Mouse (Mus musculus) stomach, embryonic 15.5 days (tissue): ENCODE measurements around the gene Pde6c. TPM values are rescaled to one million over a fixed set of nuclear protein-coding genes. Genes with fewer than 3 reads are reported as not detected.

Experiments
- ATAC-seq: fragments of 200-750 bp; cut with Nextera tagmentation; 2 replicates; pipeline ENCODE4 v1.8.0; 2017; ENCODE audit warnings: low read depth, moderate number of reproducible peaks, moderate TSS enrichment; ENCODE audit not compliant: insufficient read depth, low FRiP score
- H3K27ac ChIP-seq: fragments of 300-500 bp; sonication (generic); 2 replicates; pipeline ENCODE4 v1.5.1; 2015; ENCODE audit warnings: mild to moderate bottlenecking, inconsistent platforms
- H3K27me3 ChIP-seq: fragments of 300-500 bp; sonication (generic); replicated peaks from 2 replicates; pipeline ENCODE4 v1.6.1; 2015; ENCODE audit warnings: inconsistent platforms
- H3K36me3 ChIP-seq: fragments of 300-500 bp; sonication (generic); 2 replicates; pipeline ENCODE4 v1.6.1; 2015; ENCODE audit warnings: inconsistent platforms
- H3K4me1 ChIP-seq: fragments of 300-500 bp; sonication (generic); 2 replicates; pipeline ENCODE4 v1.6.1; 2015; ENCODE audit warnings: inconsistent platforms
- H3K4me2 ChIP-seq: fragments of 300-500 bp; sonication (generic); 2 replicates; pipeline ENCODE4 v1.6.1; 2015; ENCODE audit warnings: mild to moderate bottlenecking, inconsistent platforms
- H3K4me3 ChIP-seq: fragments of 300-500 bp; sonication (generic); replicated peaks from 2 replicates; pipeline ENCODE4 v1.5.1; 2015; ENCODE audit warnings: inconsistent platforms
- H3K9ac ChIP-seq: fragments of 300-500 bp; sonication (generic); 2 replicates; pipeline ENCODE4 v1.6.1; 2015; ENCODE audit warnings: inconsistent platforms
- H3K9me3 ChIP-seq: fragments of 300-500 bp; sonication (generic); 2 replicates; pipeline ENCODE4 v1.6.1; 2016; ENCODE audit warnings: inconsistent platforms
- WGBS: fragments of 180-500 bp; shearing (Covaris S2); methylation state at CpG from one replicate; pipeline ENCODE4 v1.1.7; 2015; 5-methylcytosine and 5-hydroxymethylcytosine counted together
- polyA plus RNA-seq: library from polyadenylated mRNA; unstranded; fragments of >200 nt; fragmentation: Nextera tagmentation; extraction: Ambion mirVana; gene quantifications from 2 replicates; pipeline ENCODE4 v1.2.1, GENCODE M21; 2015

Gene Pde6c
- polyA plus RNA-seq, 1 experiment from 2014 or later: 0.71 TPM

GRCm38 (mm10) chr19:38161648-38162354 lies 29.2 kb downstream of the Pde6c start:
- H3K9me3 ChIP-seq: no peaks in the 10 kb centered on the region
- no peaks in the 10 kb centered on the region for H3K4me1 ChIP-seq
- H3K4me3 ChIP-seq: no peak overlapping the region
- ATAC-seq: no peak
- 66% methylated on average over 21 of the region's 21 CpGs for WGBS
- no peak overlapping the region for H3K9ac ChIP-seq
- H3K27me3 ChIP-seq: no peaks in the 10 kb centered on the region
- no peaks in the 10 kb centered on the region for H3K36me3 ChIP-seq
- no peak overlapping the region for H3K27ac ChIP-seq
- no peak overlapping the region for H3K4me2 ChIP-seq

GRCm38 (mm10) chr19:38164633-38165032 lies 32.1 kb downstream of the Pde6c start:
- Histone ChIP-seq H3K4me2 (no peak overlapping the region), H3K9me3 (no peaks in the 10 kb centered on the region), H3K27me3 (no peaks in the 10 kb centered on the region), H3K4me3 (no peak overlapping the region), H3K36me3 (no peaks in the 10 kb centered on the region), H3K4me1 (no peaks in the 10 kb centered on the region), H3K9ac (no peak overlapping the region), H3K27ac (no peak overlapping the region)
- WGBS: 46% methylated on average over 2 of the region's 2 CpGs
- ATAC-seq: no peak

DNA sequence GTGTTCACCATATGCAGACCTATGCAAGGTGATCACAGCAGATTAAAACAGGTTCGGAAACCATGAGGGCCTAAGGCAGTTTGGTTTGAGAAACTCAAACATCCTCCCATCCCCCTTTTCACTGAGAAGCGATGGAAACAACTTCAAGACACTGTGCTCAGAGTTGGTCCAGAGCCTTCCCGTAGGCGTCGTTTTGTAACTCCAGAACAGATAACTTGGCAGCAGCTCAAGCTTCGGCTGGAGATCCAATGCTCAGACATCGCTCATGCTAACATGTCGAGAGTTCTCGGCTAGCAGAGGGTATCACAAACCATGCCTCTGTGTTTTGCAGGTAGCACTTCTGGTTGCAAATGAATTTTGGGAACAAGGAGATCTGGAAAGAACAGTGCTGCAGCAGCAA lies 47.1 kb downstream of the Pde6c start:
- H3K36me3 ChIP-seq: 0 out of 2 replicates have a peak, but pooled peaks cover 4% of the 10 kb centered on the region
- no peak overlapping the region for H3K4me2 ChIP-seq
- H3K4me3 ChIP-seq: no peak overlapping the region
- no peak overlapping the region for H3K27ac ChIP-seq
- no peaks in the 10 kb centered on the region for H3K4me1 ChIP-seq
- no peaks in the 10 kb centered on the region for H3K27me3 ChIP-seq
- no peak for ATAC-seq
- H3K9me3 ChIP-seq: no peaks in the 10 kb centered on the region
- H3K9ac ChIP-seq: no peak overlapping the region
- WGBS: 84% methylated on average over 9 of the region's 9 CpGs

GRCm38 (mm10) chr19:38186631-38187344 lies 54.2 kb downstream of the Pde6c start:
- Histone ChIP-seq H3K9ac (no peak overlapping the region), H3K36me3 (peaks cover 12% of the 10 kb centered on the region; the same call in 1 of the 2 replicates), H3K4me1 (no peaks in the 10 kb centered on the region), H3K27me3 (no peaks in the 10 kb centered on the region), H3K9me3 (no peaks in the 10 kb centered on the region), H3K27ac (no peak overlapping the region), H3K4me3 (no peak overlapping the region), H3K4me2 (no peak overlapping the region)
- WGBS: 80% methylated on average over 5 of the region's 5 CpGs
- no peak for ATAC-seq

GRCm38 (mm10) chr19:38187345-38187680 lies 54.7 kb downstream of the Pde6c start:
- Histone ChIP-seq H3K27ac (no peak overlapping the region), H3K9me3 (no peaks in the 10 kb centered on the region), H3K27me3 (no peaks in the 10 kb centered on the region), H3K36me3 (peaks cover 9% of the 10 kb centered on the region; the same call in 1 of the 2 replicates), H3K4me2 (no peak overlapping the region), H3K9ac (no peak overlapping the region), H3K4me3 (no peak overlapping the region), H3K4me1 (no peaks in the 10 kb centered on the region)
- WGBS: 84% methylated on average over 2 of the region's 2 CpGs
- ATAC-seq: no peak

- no peaks in the 10 kb centered on the region for H3K4me1 ChIP-seq
- no peak for ATAC-seq
- WGBS: 70% methylated on average over 3 of the region's 3 CpGs
- H3K27ac ChIP-seq: no peak overlapping the region
- H3K36me3 ChIP-seq: peaks cover 13% of the 10 kb centered on the region; the same call in 1 of the 2 replicates
- no peaks in the 10 kb centered on the region for H3K9me3 ChIP-seq
- H3K9ac ChIP-seq: no peak overlapping the region
- H3K4me3 ChIP-seq: no peak overlapping the region
- H3K4me2 ChIP-seq: no peak overlapping the region
- no peaks in the 10 kb centered on the region for H3K27me3 ChIP-seq
Observed at GRCm38 (mm10) chr19:38190606-38191005, 58.0 kb downstream of the Pde6c start.

DNA sequence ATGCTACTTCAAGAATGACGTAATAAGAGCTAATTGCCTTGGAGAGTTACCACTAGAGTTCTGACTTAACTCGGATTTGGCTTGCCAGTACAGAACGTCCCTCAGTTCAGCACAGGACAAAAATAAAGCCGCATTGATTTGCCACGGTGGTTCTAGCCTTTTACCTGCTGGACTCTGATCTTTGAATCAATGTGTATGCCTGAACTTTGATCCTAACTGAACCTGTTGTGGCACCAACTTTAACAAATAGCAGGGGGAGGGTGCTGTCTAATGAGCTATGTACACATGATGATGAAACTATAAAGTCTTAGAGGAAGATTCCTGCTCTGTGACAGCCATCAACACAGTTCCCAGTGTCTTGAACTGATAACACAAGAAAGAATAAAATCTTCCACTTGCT lies 58.9 kb downstream of the Pde6c start:
- Histone ChIP-seq H3K27ac (no peak overlapping the region), H3K4me1 (no peaks in the 10 kb centered on the region), H3K36me3 (peaks cover 13% of the 10 kb centered on the region; the same call in 1 of the 2 replicates), H3K4me3 (no peak overlapping the region), H3K9ac (no peak overlapping the region), H3K9me3 (no peaks in the 10 kb centered on the region), H3K4me2 (no peak overlapping the region), H3K27me3 (no peaks in the 10 kb centered on the region)
- 68% methylated on average over 5 of the region's 5 CpGs for WGBS
- ATAC-seq: no peak; the same call in 1 of the 2 replicates

- Histone ChIP-seq H3K4me3 (no peak overlapping the region), H3K4me1 (no peaks in the 10 kb centered on the region), H3K9me3 (no peaks in the 10 kb centered on the region), H3K9ac (no peak overlapping the region), H3K27ac (no peak overlapping the region), H3K4me2 (no peak overlapping the region), H3K27me3 (no peaks in the 10 kb centered on the region), H3K36me3 (peaks cover 8% of the 10 kb centered on the region; the same call in 1 of the 2 replicates)
- WGBS: 97% methylated on average over 4 of the region's 4 CpGs
- no peak for ATAC-seq
Observed at GRCm38 (mm10) chr19:38195245-38195644, 62.7 kb downstream of the Pde6c start.

GRCm38 (mm10) chr19:38198731-38199130 lies 66.2 kb downstream of the Pde6c start:
- Histone ChIP-seq H3K4me3 (no peak overlapping the region), H3K9me3 (no peaks in the 10 kb centered on the region), H3K4me1 (no peaks in the 10 kb centered on the region), H3K27me3 (no peaks in the 10 kb centered on the region), H3K9ac (no peak overlapping the region), H3K4me2 (no peak overlapping the region), H3K36me3 (peaks cover 14% of the 10 kb centered on the region; the same call in 1 of the 2 replicates), H3K27ac (no peak overlapping the region)
- no peak for ATAC-seq
- WGBS: 74% methylated on average over 5 of the region's 5 CpGs

DNA sequence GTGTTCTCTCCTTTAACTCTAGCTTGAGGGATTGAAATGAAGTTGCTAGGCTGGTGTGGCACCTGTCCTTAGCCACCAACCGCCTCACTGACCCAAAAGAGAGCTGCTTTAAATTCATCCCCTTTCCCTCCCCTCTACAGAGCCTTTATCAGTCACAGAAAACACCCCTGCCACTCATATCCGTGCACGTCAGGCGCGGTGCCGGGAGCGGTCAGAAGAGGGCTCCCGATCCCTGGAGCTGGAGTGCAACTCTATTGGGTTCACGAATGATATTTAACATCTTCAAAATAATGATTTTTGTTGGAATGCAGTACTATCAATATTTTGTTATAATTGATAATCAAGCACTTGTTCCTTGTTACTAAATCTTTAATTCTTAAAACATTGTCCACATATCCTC lies 74.1 kb downstream of the Pde6c start:
- H3K27me3 ChIP-seq: no peaks in the 10 kb centered on the region
- H3K9ac ChIP-seq: no peak overlapping the region
- no peak overlapping the region for H3K4me3 ChIP-seq
- no peaks in the 10 kb centered on the region for H3K4me1 ChIP-seq
- H3K27ac ChIP-seq: no peak overlapping the region
- no peak overlapping the region for H3K4me2 ChIP-seq
- no peak for ATAC-seq
- H3K9me3 ChIP-seq: no peaks in the 10 kb centered on the region
- H3K36me3 ChIP-seq: peaks cover 10% of the 10 kb centered on the region; the same call in 1 of the 2 replicates
- WGBS: 48% methylated on average over 9 of the region's 9 CpGs

- Histone ChIP-seq H3K36me3 (peaks cover 5% of the 10 kb centered on the region; the same call in 1 of the 2 replicates), H3K27me3 (no peaks in the 10 kb centered on the region), H3K9ac (no peak overlapping the region), H3K4me2 (no peak overlapping the region), H3K4me3 (no peak overlapping the region), H3K27ac (no peak overlapping the region), H3K9me3 (no peaks in the 10 kb centered on the region), H3K4me1 (no peaks in the 10 kb centered on the region)
- ATAC-seq: no peak
- whole genome bisulfite sequencing: 97% methylated on average over 3 of the region's 3 CpGs
Observed at GRCm38 (mm10) chr19:38217696-38218095, 85.1 kb downstream of the Pde6c start.

- no peaks in the 10 kb centered on the region for H3K9me3 ChIP-seq
- H3K36me3 ChIP-seq: 0 out of 2 replicates have a peak, but pooled peaks cover 1% of the 10 kb centered on the region
- H3K9ac ChIP-seq: peak overlapping the region; percentile 33
- H3K4me1 ChIP-seq: peaks cover 5% of the 10 kb centered on the region; the same call in 1 of the 2 replicates
- H3K4me2 ChIP-seq: peak overlapping the region; percentile 78
- ATAC-seq: peak; percentile 16; the same call in 1 of the 2 replicates
- no peaks in the 10 kb centered on the region for H3K27me3 ChIP-seq
- H3K27ac ChIP-seq: peak overlapping the region; percentile 93
- whole genome bisulfite sequencing: 10% methylated on average over 12 of the region's 12 CpGs
- peak overlapping the region; percentile 82 for H3K4me3 ChIP-seq
Observed at GRCm38 (mm10) chr19:38223356-38223904, 90.8 kb downstream of the Pde6c start.
